Mouse (Mus musculus) layer of hippocampus, adult 18-20 months (tissue): ENCODE results near the gene Pgc. TPM values are rescaled to one million over a fixed set of nuclear protein-coding genes. Genes with fewer than 3 reads are reported as not detected.

ENCODE experiments used
- DNase-seq, 2 experiments: peaks; one replicate each; pipeline ENCODE4 v3.0.0; 2022; ENCODE audit warnings: low spot score in 2 of 2
- total RNA-seq, 2 experiments: library from RNA; stranded (reverse); gene quantifications; 2 replicates each; pipeline ENCODE4 v1.2.3; 2021

The Pgc gene
- total RNA-seq, 2 experiments from 2014 or later = not detected

DNA sequence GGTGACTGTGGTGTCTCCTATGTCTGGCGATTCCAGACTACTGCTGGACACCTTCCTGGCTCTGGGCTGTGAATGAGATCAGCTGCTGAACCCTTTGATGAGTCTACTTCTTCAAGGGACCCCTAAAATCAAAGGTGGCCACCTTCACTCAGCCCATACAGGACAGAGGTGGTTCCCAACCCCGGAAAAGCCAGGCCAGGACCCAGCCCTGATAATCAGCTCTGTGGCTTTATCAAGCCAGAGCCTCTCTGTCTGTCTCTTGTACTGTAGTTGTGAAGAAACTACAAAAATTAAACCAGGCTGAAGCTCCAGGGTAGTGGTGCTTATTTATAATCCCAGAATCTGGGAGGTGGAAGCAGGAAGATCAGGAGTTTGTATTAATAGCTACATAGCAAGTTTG is 50.5 kb downstream of the Pgc start:
- no peak for DNase-seq

DNA sequence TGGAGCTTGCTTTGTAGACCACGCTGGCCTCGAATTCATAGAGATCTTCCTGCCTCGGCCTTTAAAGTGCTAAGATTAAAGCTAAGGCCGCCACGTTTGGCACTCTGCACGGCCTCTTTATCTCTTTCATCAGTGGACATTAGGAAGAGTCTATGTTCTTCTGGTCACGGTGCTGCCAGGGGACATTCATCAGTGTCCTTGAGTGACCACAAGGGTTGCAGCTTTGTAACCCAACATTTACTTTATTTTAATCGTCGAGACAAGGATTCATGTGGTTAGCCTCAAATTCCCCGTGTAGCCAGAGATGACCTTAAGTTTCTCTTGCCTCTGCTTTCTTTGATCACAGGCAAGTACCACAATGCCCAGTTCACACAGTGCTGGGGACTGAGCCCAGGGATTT is 53.8 kb downstream of the Pgc start:
- DNase-seq = no peak

DNA sequence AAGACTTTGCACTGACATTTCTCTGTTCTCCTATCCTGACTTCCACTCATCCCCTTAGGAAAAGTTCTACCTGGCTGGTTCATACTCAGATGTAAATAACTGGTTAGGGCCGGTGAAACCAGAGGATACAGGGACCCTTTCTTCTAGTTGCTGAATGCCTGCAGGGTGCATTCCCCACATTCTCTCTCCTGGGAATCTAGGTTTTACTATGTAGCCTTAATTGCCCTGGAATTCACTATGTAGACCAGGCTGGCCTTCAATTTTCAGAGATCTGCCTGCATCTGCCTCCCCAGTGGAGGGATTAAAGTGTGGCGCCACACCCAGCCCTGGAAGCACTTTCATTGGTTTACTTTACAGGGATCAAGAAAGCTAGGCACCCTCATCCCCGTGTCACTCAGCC is 55.8 kb downstream of the Pgc start:
- no peak for DNase-seq

DNA sequence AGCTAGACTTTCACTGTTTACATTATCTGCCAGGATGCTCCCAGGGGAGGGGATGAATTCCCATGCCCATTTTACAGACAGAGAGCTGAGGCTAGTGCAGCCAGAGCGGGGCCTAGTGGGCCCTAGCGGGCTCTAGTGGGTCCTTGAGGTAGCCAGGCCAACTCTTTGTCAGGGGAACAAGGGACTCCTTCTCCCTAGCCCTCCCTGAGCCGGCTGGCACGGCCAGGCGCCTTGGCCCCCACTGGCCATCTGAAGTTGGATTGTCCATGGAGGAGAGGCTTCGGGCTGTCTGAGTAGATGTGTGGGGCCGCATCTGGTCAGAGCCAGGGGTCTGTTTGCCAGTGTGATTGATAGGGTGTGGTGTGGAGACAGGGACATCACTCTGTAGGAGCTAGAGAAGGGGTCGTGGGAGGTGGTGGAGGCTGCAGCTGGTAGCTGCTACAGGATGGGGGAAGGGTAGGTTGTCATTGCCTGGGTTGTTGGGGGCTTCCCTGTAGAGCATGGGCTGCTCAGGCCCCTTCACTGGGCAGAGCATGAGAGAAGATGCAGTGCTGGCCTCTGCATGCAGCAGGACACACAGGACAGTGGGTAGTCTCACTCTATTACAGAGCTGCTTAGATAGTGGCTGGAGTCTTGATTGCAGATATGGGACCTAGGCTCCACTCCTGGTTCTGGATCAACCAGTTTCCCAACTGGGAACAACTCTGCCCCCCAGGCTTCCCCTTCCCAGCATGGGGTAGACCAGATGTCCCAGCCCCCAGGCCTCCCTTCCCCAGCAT is 57.0 kb downstream of the Pgc start:
- DNase-seq = no peak

Other genes with a start within 250 kb of the Pgc start
- 10 to 100 TPM; 19.1 to 23.9 TPM for gene Taf8, start 224.6 kb upstream of the Pgc start, total RNA-seq
- 10 to 100 TPM; 43.4 to 43.6 TPM for gene Ccnd3, start 221.8 kb upstream of the Pgc start, total RNA-seq
- 10 to 100 TPM; 19.4 to 19.5 TPM for gene Bysl, start 115.3 kb upstream of the Pgc start, total RNA-seq
- gene Med20, start 115.3 kb upstream of the Pgc start, total RNA-seq = 10 to 100 TPM; 33.4 to 36.9 TPM
- 1 to 10 TPM; 4.2 to 5.8 TPM for gene Gm20517, start 115.3 kb upstream of the Pgc start, total RNA-seq
- gene Usp49, start 96.2 kb upstream of the Pgc start, total RNA-seq = 10 to 100 TPM in 1 of 2 experiments, 1 to 10 TPM in 1; 9.7 to 10.8 TPM
- gene Tomm6, start 38.5 kb upstream of the Pgc start, total RNA-seq = 100 to 1,000 TPM; 220 to 222 TPM
- gene Frs3, start 37.8 kb upstream of the Pgc start, total RNA-seq = 10 to 100 TPM; 26.0 to 29.8 TPM
- gene Gm21981, start 32.4 kb upstream of the Pgc start, total RNA-seq = 1 to 10 TPM; 4.3 to 4.7 TPM
- 1 to 10 TPM; 2.3 to 3.4 TPM for gene Prickle4, start 32.1 kb upstream of the Pgc start, total RNA-seq
- gene Tfeb, start 10.2 kb downstream of the Pgc start, total RNA-seq = 10 to 100 TPM; 11.2 to 11.9 TPM
- under 1 TPM; 0.56 to 0.57 TPM for gene Mdfi, start 107.8 kb downstream of the Pgc start, total RNA-seq
- 10 to 100 TPM; 49.7 to 56.1 TPM for gene Foxp4, start 197.8 kb downstream of the Pgc start, total RNA-seq